Mouse (Mus musculus) heart, postnatal 0 days (tissue): ENCODE measurements around the gene Nup98.

ENCODE experiments used
- CTCF ChIP-seq: IDR thresholded peaks from 2 replicates; pipeline ENCODE4 v1.5.1; 2016; ENCODE audit warnings: antibody characterized with exemption, control low read depth, low read depth
- EP300 ChIP-seq: IDR thresholded peaks from 2 replicates; pipeline ENCODE4 v1.6.1; 2016; ENCODE audit warnings: antibody characterized with exemption, low read depth

DNA sequence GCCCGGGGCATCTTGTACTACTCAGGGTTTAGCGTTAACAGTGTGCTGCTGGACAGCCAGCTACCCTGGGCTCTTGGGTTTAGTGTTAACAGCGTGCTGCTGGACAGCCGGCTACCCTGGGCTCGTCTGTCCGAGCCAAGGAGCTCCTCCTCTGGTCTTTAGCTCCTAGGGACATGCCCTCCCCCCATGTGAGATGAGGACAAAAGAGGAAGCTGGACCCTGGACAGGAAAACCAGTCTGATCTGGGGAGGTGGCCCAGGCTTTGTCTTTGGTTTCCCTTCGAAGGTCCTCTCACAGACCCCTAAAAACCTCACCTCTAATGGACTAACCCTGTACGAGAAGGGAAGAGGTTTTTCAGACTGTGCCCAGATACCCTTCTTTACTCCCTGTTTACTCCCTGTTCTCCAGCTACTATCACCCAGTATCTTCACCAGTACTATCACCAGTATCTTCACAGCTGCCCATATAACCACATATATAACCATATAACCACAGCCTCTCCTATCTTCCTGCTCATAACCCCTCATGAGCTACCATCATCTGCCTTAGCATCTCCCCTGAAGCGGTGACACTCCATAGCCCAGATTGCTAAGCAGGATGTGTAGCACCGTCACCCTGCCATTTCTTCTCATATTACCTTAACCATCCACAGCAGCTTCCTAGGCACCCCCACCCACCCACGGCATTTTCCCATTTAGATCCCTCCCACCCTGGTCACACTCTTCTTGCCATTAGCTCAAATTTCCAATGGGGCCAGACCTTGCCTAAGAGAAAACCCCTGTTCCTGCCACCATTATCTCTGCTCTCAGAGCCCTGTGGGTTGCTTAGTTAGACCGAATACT, 37.2 kb upstream of the Nup98 start:
- TF ChIP-seq CTCF (no peak), EP300 (no peak)
